Mouse (Mus musculus) E14TG2a.4 (cell line): ENCODE measurements around the gene Zzz3.

Experiments used
- CTCF ChIP-seq: conservative IDR thresholded peaks from 2 replicates; pipeline ENCODE4 v1.5.1; 2014; ENCODE audit warnings: low read length
- POU5F1 ChIP-seq: IDR thresholded peaks from 2 replicates; pipeline ENCODE4 v1.6.1; 2014; ENCODE audit warnings: low read length, borderline replicate concordance

GRCm38 (mm10) chr3:152474582-152475277 lies 79.5 kb downstream of the Zzz3 start:
- TF ChIP-seq CTCF (peak; percentile 80), POU5F1 (no peak)
